Mouse (Mus musculus) midbrain, embryonic 11.5 days (tissue): ENCODE results near the gene Cdhr2. TPM values are rescaled to one million over a fixed set of nuclear protein-coding genes. Genes with fewer than 3 reads are reported as not detected.

Experiments
- ATAC-seq: fragments of 200-750 bp; cut with Nextera tagmentation; 2 replicates; pipeline ENCODE4 v1.8.0; 2017; ENCODE audit warnings: moderate TSS enrichment, moderate library complexity; ENCODE audit not compliant: low FRiP score
- DNase-seq: peaks from one replicate; pipeline ENCODE4 v3.0.0; 2015; ENCODE audit warnings: low spot score; ENCODE audit errors: missing footprints
- H3K27ac ChIP-seq: fragments of 300-500 bp; sonication (generic); 2 replicates; pipeline ENCODE4 v1.5.1; 2014; ENCODE audit warnings: low read depth, low read length
- H3K27me3 ChIP-seq: fragments of 300-500 bp; sonication (generic); 2 replicates; pipeline ENCODE4 v1.6.1; 2014; ENCODE audit warnings: mild to moderate bottlenecking, low read length, moderate library complexity, mixed read lengths; ENCODE audit not compliant: control insufficient read depth, insufficient read depth
- H3K36me3 ChIP-seq: fragments of 300-500 bp; sonication (generic); 2 replicates; pipeline ENCODE4 v1.6.1; 2014; ENCODE audit warnings: mild to moderate bottlenecking, low read length, moderate library complexity, mixed read lengths; ENCODE audit not compliant: control insufficient read depth, insufficient read depth
- H3K4me1 ChIP-seq: fragments of 300-500 bp; sonication (generic); 2 replicates; pipeline ENCODE4 v1.6.1; 2014; ENCODE audit warnings: low read length; ENCODE audit not compliant: control insufficient read depth, insufficient read depth
- H3K4me2 ChIP-seq: fragments of 300-500 bp; sonication (generic); 2 replicates; pipeline ENCODE4 v1.6.1; 2014; ENCODE audit warnings: mild to moderate bottlenecking, moderate library complexity
- H3K4me3 ChIP-seq: fragments of 300-500 bp; sonication (generic); 2 replicates; pipeline ENCODE4 v1.5.1; 2014; ENCODE audit warnings: low read depth, low read length
- H3K9ac ChIP-seq: fragments of 300-500 bp; sonication (generic); 2 replicates; pipeline ENCODE4 v1.6.1; 2014; ENCODE audit warnings: low read length
- H3K9me3 ChIP-seq: fragments of 300-500 bp; sonication (generic); 2 replicates; pipeline ENCODE4 v1.6.1; 2016; ENCODE audit warnings: low read length; ENCODE audit not compliant: control insufficient read depth
- WGBS: fragments of 180-500 bp; shearing (Covaris S2); extraction: QIAGEN DNeasy Blood & Tissue Kit; methylation state at CpG from one replicate; pipeline ENCODE4 v1.1.7; 2014; 5-methylcytosine and 5-hydroxymethylcytosine counted together
- polyA plus RNA-seq: library from polyadenylated mRNA; unstranded; fragments of >200 nt; fragmentation: Nextera tagmentation; extraction: Ambion mirVana; gene quantifications from 2 replicates; pipeline ENCODE4 v1.2.1, GENCODE M21; 2014

The Cdhr2 gene
- polyA plus RNA-seq, 1 experiment from 2014 or later: not detected

- Histone ChIP-seq H3K27me3 (peaks cover 17% of the 10 kb centered on the region), H3K36me3 (no peaks in the 10 kb centered on the region), H3K4me3 (no peak overlapping the region), H3K4me1 (peaks cover 15% of the 10 kb centered on the region), H3K27ac (0 out of 2 replicates have a peak overlapping the region, but pooled peaks have one; percentile 27), H3K9me3 (no peaks in the 10 kb centered on the region), H3K4me2 (no peak overlapping the region), H3K9ac (no peak overlapping the region)
- no peak for DNase-seq
- WGBS: 50% methylated on average over 12 of the region's 12 CpGs
- no peak for ATAC-seq
Observed at GRCm38 (mm10) chr13:54754169-54755080, 53.2 kb downstream of the Cdhr2 start.

DNA sequence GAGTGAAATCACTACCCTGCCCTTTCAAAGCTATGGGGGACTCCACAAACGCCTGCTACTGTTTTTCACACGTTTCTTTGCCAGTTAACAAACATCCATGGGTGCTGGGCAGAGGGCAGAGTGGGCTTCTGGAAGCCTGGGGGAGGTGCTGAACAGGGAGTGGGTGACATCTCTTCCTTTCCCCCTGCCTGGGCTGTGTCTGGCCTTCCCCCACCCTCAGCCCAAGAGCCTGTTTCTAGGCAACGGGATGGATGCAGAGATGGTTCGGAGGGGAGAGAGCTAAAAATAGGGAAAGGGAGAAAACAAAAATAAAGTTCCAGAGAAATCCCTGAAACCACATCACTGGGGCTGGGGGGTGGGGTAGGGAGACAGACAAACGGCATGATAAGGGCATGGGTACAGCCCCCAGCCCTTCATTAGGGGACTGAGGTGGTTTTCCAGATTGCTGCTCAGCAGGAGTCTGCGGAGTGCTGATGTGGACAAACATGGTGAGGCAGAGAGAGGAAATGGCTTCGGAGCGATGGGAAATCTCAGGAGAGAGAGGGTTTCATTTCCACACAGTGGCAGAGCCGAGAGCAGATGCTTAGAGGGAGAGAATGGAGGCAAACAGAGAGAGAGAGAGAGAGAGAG lies 54.1 kb downstream of the Cdhr2 start:
- peaks cover 14% of the 10 kb centered on the region for H3K27me3 ChIP-seq
- 25% methylated on average over 9 of the region's 9 CpGs for WGBS
- H3K9me3 ChIP-seq: no peaks in the 10 kb centered on the region
- H3K27ac ChIP-seq: peak overlapping the region; percentile 27; the same call in 1 of the 2 replicates
- H3K9ac ChIP-seq: no peak overlapping the region
- H3K4me2 ChIP-seq: no peak overlapping the region
- no peak overlapping the region for H3K4me3 ChIP-seq
- ATAC-seq (no peak), DNase-seq (no peak)
- H3K36me3 ChIP-seq: no peaks in the 10 kb centered on the region
- peaks cover 20% of the 10 kb centered on the region for H3K4me1 ChIP-seq

DNA sequence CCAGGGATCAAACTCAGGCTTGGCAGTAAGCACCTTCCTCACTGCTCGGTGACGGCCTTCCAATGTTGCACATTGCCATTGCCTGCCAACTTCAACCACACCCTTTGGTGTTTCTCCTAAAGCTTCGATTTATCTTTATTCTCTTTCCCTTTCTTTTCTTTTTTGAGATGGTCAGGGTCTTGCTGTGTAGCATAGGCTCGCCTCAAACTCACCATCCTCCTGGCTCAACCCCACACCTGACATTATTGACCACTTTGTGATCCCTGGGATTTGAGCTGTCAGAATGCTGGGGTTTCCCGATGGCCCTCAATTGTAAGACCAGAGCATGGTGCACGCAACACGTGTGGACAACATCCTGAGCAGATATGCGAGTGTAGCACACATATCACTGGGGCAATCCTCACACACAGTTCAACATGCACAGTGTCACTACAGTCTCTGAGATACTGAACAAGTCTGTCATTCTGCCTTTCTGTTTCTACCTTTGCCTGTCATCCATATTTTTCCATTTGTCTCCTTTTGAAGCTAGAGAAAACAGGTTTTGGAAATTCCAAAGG lies 55.0 kb downstream of the Cdhr2 start:
- peaks cover 7% of the 10 kb centered on the region; the same call in 1 of the 2 replicates for H3K27me3 ChIP-seq

DNA sequence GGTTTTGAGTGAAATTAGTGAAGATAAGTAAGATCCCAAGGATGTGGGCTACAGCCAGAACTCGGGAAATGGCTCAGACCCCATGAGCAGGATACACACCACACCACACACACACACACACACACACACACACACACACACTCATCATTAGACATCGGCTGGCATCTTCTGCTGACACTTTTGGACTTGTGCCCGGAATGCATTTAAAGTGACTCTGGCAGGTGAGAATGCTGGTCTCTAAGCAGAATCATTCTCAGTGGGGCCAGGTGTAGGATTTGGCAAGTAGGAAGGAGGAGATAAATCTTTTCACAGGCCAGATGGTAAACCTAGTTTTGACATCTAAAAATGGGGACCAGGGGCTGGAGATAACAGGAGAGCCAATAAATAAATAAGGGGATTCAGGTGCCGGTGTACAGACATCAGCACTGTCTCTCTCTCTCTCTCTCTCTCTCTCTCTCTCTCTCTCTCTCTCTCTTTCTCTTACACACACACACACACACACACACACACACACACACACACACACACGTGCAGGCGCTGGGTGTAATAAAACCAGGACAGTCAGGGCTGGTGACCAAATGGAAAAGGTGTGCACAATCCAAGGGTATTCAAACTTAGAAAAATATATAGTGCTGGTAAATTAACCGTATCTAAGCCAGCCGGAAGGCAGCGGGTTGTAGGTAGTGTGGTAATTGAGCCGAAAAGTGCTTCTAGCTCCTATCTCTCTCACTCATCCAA lies 56.0 kb downstream of the Cdhr2 start:
- no peak for ATAC-seq
- peaks cover 5% of the 10 kb centered on the region; the same call in 1 of the 2 replicates for H3K27me3 ChIP-seq
- no peaks in the 10 kb centered on the region for H3K36me3 ChIP-seq
- peak; percentile 79 for DNase-seq
- H3K4me3 ChIP-seq: peak overlapping the region; percentile 35
- peaks cover 20% of the 10 kb centered on the region for H3K4me1 ChIP-seq
- no peaks in the 10 kb centered on the region for H3K9me3 ChIP-seq
- 45% methylated on average over 10 of the region's 10 CpGs for WGBS
- peak overlapping the region; percentile 36; the same call in 1 of the 2 replicates for H3K9ac ChIP-seq
- H3K27ac ChIP-seq: peak overlapping the region; percentile 59; the same call in 1 of the 2 replicates
- H3K4me2 ChIP-seq: peak overlapping the region; percentile 85

More for the DNA sequence above, 55.0 kb downstream of the Cdhr2 start:
- Histone ChIP-seq H3K4me2 (no peak overlapping the region), H3K9ac (no peak overlapping the region), H3K36me3 (no peaks in the 10 kb centered on the region), H3K9me3 (no peaks in the 10 kb centered on the region), H3K4me3 (no peak overlapping the region), H3K4me1 (peaks cover 20% of the 10 kb centered on the region), H3K27ac (no peak overlapping the region)
- ATAC-seq (no peak), DNase-seq (peak; percentile 65)
- WGBS: 86% methylated on average over 8 of the region's 8 CpGs

GRCm38 (mm10) chr13:54758045-54758755 lies 56.9 kb downstream of the Cdhr2 start:
- Histone ChIP-seq H3K27me3 (peaks cover 5% of the 10 kb centered on the region; the same call in 1 of the 2 replicates), H3K36me3 (no peaks in the 10 kb centered on the region), H3K9me3 (no peaks in the 10 kb centered on the region), H3K4me2 (peak overlapping the region; percentile 85), H3K4me3 (peak overlapping the region; percentile 35), H3K4me1 (peaks cover 20% of the 10 kb centered on the region), H3K9ac (peak overlapping the region; percentile 55), H3K27ac (peak overlapping the region; percentile 59)
- under 1% methylated on average over 43 of the region's 43 CpGs for WGBS
- ATAC-seq (peak; percentile 85), DNase-seq (peak; percentile 98)

GRCm38 (mm10) chr13:54758756-54759470 lies 57.7 kb downstream of the Cdhr2 start:
- peak overlapping the region; percentile 35 for H3K4me3 ChIP-seq
- peak overlapping the region; percentile 85 for H3K4me2 ChIP-seq
- peaks cover 20% of the 10 kb centered on the region for H3K4me1 ChIP-seq
- under 1% methylated on average over 29 of the region's 29 CpGs for WGBS
- no peaks in the 10 kb centered on the region for H3K9me3 ChIP-seq
- no peaks in the 10 kb centered on the region for H3K36me3 ChIP-seq
- H3K27ac ChIP-seq: peak overlapping the region; percentile 15; the same call in 1 of the 2 replicates
- DNase-seq: peak; percentile 90
- peak; percentile 61 for ATAC-seq
- peaks cover 8% of the 10 kb centered on the region for H3K27me3 ChIP-seq
- H3K9ac ChIP-seq: peak overlapping the region; percentile 55

DNA sequence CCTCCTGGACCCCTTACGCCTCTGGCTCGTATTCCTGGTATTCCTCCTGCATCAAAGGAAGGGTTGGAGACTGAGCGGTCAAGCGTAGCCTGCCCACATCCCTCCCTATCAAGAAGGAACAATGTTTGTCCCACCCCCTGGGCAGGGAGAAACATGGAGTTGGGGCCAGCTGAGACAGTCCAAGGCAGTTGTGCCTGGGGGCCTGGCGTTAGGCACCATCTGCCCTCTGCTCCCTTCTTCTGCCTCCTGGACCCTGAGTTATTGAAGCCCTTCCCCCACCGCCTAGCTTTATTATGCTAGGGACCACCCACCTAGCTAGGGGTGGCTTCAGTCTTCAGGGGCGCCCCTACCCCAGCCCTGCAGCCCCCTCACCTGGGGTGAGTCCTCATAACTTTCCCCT lies 58.2 kb downstream of the Cdhr2 start:
- 9% methylated on average over 7 of the region's 7 CpGs for WGBS
- peak; percentile 88 for DNase-seq
- ATAC-seq: peak; percentile 31; the same call in 1 of the 2 replicates

More for the DNA sequence above, 58.2 kb downstream of the Cdhr2 start:
- Histone ChIP-seq H3K4me2 (peak overlapping the region; percentile 85), H3K27ac (no peak overlapping the region), H3K9me3 (no peaks in the 10 kb centered on the region), H3K36me3 (no peaks in the 10 kb centered on the region), H3K4me3 (no peak overlapping the region), H3K4me1 (peaks cover 16% of the 10 kb centered on the region), H3K9ac (peak overlapping the region; percentile 55), H3K27me3 (peaks cover 14% of the 10 kb centered on the region)
